Mouse (Mus musculus) gastrocnemius, adult 2 months (tissue): ENCODE measurements around the gene Pcna. TPM values are rescaled to one million over a fixed set of nuclear protein-coding genes. Genes with fewer than 3 reads are reported as not detected.
A peak's percentile ranks its signal among the peaks of the same experiment; 100 is the strongest.

Source experiments
- DNase-seq: peaks from one replicate; pipeline ENCODE4 v3.0.0; 2022
- H3K27ac ChIP-seq: fragments of 200-600 bp; 2 replicates; pipeline ENCODE4 v1.8.1; 2022; ENCODE audit warnings: mild to moderate bottlenecking
- H3K4me3 ChIP-seq: fragments of 200-600 bp; 2 replicates; pipeline ENCODE4 v1.8.1; 2022; ENCODE audit warnings: mild to moderate bottlenecking, moderate library complexity
- CTCF ChIP-seq: fragments of 200-600 bp; IDR thresholded peaks from 2 replicates; pipeline ENCODE4 v1.8.1; 2022; ENCODE audit warnings: antibody characterized with exemption, mild to moderate bottlenecking, moderate library complexity
- intact Hi-C: fragments of 180-260 bp; cut with DNase I; formaldehyde crosslinking; loops from one replicate; pipeline ENCODE4 v1.15.1; 2025
- total RNA-seq, 2 experiments: library from RNA; stranded (reverse); gene quantifications; 2 replicates each; pipeline ENCODE4 v1.2.3; 2021

Gene Pcna
- total RNA-seq, 2 experiments from 2014 or later, result 19.0 to 22.9 TPM

DNA sequence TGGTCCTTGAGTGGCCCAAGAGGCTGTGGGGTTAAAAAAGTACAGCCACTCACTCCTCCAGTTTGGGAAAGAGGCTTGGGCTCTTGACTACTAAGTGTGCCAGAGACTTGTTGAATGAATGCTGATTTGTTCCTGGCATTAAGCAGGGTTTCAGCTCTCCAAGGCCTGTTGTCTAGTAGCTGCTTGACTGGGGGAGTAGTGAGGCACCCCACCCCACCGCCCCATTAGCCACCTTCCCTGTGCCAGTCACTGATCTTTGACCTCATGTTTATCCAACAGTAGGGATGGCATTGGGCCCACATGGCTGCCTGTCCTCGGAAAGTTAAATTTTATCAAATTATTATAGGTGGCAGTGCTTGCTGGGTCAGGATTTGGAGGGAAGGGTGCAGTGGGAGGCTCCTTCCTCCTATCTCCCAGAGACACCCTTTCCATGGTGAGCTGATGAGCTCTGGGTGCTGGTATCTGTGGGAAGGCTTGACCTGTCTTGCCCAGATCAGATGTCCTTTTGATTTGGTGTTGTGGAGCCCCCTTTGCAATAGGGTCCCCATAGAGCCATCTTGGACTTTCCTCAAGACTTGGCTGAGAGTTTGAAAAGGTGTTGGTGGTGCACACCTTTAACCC lies 17.3 kb upstream of the Pcna start:
- intact Hi-C loops, result no loop called here

DNA sequence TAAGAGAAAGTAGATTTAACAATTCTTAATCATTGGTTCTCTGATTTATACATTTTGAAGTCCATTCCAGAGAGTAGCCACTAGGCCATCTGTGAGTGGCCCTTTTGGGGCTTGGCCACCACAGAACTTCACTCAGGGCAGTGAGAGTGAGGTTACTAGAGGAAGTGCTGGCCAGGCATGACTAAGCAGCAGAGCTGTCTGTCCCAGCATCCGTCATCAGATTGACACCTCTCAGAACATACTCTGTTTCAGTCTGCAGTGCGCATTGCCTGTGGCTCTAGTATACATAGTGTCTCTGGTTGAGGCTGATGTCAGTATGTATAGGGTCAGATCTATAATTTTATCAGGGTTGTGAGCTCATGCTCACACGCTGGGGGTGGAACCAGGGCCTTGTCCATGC lies 16.1 kb upstream of the Pcna start:
- Histone ChIP-seq H3K27ac (peak overlapping the region; percentile 28; the same call in 1 of the 2 replicates), H3K4me3 (no peak overlapping the region)
- no peak for TF ChIP-seq CTCF
- DNase-seq, result no peak
- intact Hi-C loops, result no loop called here

More for the DNA sequence above, 17.3 kb upstream of the Pcna start:
- H3K4me3 ChIP-seq, result no peak overlapping the region
- no peak for DNase-seq
- peak overlapping the region; percentile 12; the same call in 1 of the 2 replicates for H3K27ac ChIP-seq
- no peak for TF ChIP-seq CTCF

DNA sequence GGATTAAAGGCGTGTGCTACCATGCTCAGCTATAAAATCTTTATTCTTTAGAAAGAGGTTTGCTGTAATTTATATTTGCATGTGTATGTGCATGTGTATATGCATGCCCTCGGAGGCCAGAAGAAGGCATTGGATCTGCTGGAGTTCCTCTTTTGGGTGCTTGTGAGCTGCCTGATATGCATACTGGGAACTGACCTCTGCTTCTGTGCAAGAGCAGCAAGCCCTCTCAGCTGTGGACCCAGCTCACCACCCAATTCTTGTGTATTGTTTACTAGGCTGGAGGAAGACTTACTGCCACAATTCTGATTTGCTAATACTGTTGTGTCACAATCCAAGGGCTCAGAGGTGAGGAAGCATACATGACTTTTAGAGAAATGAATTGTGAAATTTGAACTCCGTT lies 13.0 kb upstream of the Pcna start:
- no peak overlapping the region for H3K4me3 ChIP-seq
- TF ChIP-seq CTCF, result no peak

DNA sequence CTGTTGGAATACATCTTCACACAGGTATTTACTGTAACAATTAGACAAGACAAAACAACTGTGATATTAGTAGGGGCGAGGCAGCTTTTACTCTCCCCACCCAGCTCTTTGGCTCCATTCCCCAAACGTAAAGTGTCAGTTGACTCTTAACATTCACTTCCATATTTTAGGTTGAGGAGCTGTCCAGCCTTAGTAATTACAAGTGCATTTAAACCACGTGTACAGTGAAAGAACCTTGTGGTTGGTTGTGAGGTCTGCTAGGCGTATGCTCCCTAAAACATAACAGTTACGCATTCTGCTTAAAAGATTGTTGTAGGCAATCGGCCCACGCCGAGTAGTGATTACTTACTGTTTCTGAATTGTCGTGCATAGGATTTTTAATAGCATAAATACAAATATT lies 12.1 kb upstream of the Pcna start:
- H3K27ac ChIP-seq, result peak overlapping the region; percentile 93
- TF ChIP-seq CTCF, result no peak
- no peak for DNase-seq
- no peak overlapping the region; the same call in 1 of the 2 replicates for H3K4me3 ChIP-seq
- intact Hi-C loops, result no loop called here

More for the DNA sequence above, 13.0 kb upstream of the Pcna start:
- 0 out of 2 replicates have a peak overlapping the region, but pooled peaks have one; percentile 5 for H3K27ac ChIP-seq
- intact Hi-C loops, result no loop called here
- no peak for DNase-seq

DNA sequence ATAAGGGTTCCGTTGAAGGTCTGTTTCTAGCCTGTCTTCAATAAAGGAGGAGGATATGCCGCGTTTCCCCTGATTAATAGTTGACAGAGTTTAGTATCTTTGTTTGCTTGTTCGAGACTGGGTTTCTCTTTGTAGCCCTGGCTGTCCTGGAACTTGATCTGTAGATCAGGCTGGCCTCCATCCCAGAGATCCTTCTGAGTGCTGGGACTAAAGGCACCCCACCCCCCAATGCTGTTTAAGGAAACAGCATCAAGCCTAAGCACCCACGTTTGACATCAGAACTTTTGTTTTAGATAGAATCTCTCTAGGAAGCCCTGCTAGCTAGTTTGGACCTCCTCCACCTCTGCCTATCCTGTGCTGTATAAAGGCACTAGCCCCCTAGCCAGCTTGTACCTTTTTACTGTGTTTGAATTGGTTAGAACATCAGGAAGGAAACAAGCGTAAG lies 11.2 kb upstream of the Pcna start:
- DNase-seq, result no peak
- TF ChIP-seq CTCF, result no peak
- intact Hi-C loops, result loop anchor here (5.0 kb wide), 1 partner anchor 223 kb away; no protein-coding TSS in a partner anchor
- Histone ChIP-seq H3K4me3 (peak overlapping the region; percentile 91), H3K27ac (peak overlapping the region; percentile 93)

DNA sequence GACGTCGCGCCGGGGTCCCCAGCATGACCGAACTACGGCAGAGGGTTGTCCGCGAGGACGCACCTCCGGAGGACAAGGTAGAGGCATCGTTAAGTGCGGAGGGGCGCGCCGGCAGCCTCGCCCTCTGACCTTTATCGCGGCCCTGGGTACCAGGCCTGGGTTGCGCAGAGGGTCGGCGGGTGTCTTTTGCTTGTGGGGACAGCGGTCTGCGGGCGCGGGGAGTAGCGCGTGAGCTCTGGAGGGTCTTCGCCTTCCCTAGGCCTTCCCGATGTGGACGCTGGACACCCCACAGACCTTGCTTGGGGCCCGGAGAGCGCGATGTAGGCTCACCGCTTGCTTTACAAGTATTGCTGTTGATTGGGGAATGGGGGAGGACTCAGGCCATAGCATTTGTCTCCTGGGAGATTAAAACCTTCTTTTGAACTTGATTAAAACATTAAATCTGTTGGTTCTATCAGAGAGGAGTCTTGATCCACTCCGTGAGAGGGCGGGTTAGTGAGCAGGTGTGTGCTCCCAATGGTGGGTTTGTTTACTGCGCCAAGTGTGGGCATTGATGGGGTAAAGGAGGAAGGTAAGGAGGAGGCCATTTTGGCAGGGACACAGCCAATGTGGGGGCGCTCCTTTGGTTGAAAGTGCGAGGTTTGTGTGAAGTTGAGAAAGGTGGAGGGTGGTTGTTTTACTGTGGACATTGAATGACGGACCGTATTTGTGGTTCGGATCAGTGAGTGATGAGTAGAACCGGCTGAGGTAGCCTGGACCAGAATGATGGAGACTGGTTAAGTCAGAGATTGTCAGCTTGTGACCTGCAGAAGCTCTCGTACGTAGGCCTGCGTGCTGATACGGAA lies 10.5 kb upstream of the Pcna start:
- intact Hi-C loops, result loop anchor here (2.0 to 5.0 kb wide), 2 partner anchors 43 to 224 kb away; no protein-coding TSS in a partner anchor
- DNase-seq, result peak; percentile 34
- no peak for TF ChIP-seq CTCF
- Histone ChIP-seq H3K27ac (peak overlapping the region; percentile 93), H3K4me3 (peak overlapping the region; percentile 91)

DNA sequence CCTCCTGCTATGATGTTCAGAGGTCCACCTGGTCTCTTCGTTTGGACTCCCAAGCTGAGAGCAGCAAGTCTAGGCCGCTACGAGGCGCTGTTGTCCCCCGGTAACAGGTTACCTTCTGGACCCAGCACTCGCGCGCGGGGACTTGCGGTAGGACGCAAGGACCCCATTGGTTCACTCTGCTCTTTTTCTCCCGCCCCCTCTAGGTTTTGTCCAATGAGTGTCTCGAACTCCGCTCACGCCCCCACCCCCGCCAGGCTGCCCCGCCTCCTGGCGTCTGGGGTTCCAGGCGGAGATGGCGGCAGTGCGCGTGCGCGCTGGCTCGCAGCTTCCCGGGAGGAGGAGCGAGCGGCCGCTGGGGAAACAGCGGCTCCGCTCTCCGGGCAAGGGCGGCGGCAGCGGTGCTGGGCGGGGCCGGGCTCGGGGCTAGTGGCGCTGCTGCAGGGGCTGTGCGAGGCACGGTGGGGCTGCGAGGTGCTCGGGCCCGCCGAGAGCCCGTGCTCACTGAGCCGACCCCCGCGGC lies 9.8 kb upstream of the Pcna start, which contains the start of gene Cds2:
Cds2 (plus strand) TSS at position 270 of the 520 bp plus-strand sequence.
- peak; percentile 89 for TF ChIP-seq CTCF
- H3K27ac ChIP-seq, result peak within 1 kb of the TSS; percentile 93
- intact Hi-C loops, result loop anchor here (2.0 to 5.0 kb wide), 2 partner anchors 44 to 224 kb away; no protein-coding TSS in a partner anchor
- peak within 1 kb of the TSS; percentile 91 for H3K4me3 ChIP-seq
- peak; percentile 99 for DNase-seq

DNA sequence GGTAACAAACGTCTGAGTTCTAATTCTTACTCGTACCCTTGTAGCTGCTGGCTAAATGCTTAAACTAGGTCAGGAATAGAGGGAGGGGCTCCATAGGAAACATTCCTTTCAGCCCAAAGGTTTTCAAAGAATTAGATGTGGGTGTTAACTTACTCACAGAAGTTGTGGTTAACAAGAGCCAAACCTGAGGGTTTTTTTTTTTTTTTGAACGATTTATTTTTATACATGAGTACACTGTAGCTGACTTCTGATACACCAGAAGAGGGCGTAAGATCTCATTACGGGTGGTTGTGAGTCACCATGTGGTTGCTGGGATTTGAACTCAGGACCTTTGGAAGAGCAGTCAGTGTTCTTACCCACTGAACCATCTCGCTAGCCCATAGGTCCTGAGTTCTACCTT lies 9.1 kb upstream of the Pcna start:
- no peak for TF ChIP-seq CTCF
- no peak for DNase-seq
- Histone ChIP-seq H3K27ac (no peak overlapping the region; the same call in 1 of the 2 replicates), H3K4me3 (no peak overlapping the region)
- intact Hi-C loops, result loop anchor here (2.0 to 5.0 kb wide), 2 partner anchors 45 to 225 kb away; no protein-coding TSS in a partner anchor

DNA sequence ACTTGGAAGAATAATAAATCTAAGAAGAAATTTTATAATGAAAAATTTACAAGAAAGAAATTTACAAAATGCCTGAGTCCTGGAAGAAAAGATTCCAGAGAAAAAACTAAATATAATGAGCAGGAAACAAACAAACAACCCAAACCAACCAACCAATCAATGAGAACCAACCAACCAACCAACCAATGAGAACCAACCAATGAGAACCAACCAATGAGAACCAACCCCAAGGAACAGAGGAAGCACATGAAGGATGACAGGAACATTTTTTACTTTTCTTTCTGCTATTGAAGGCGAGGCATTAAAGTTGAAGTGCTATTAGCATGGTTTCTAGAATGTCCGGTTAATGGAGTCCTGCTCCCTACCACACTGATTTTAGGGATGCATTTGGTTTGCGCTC lies 7.5 kb upstream of the Pcna start:
- no peak for DNase-seq
- Histone ChIP-seq H3K27ac (no peak overlapping the region), H3K4me3 (no peak overlapping the region)
- intact Hi-C loops, result loop anchor here (5.0 kb wide), 1 partner anchor 227 kb away; no protein-coding TSS in a partner anchor
- no peak for TF ChIP-seq CTCF

DNA sequence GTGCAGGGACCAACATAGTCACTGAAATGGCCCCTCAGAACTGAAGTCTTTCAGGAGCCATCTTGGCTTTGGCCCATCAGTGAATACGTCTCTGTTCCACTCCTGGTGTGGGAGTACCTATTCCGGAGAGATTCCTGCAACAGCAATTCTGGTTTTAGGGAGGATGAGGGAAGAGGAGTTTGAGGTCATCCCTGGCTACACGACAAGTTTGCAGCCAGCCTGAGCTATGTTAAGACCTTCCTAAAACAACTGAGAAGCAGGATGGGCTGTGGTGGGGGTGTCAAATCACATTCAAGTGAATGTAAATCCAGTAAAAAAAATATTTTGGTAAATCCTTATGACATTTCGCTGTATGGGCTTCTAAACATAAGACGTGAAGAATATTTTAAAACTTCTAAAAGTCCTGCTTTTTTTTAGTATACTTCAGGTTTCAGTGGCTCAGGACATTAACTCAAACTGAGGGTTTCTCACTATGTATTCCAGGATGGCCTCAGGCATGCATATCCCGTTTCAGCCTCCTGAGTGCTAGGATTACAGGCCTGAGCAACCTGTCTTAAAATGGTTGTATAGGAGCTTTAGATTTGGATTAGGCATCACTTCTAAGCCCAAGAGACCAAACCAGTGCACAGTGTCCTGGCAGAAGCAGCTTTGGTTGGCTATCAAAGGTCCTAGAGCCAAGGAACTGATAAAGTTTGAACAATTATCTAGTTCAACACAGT lies 4.4 kb upstream of the Pcna start:
- H3K27ac ChIP-seq, result no peak overlapping the region
- DNase-seq, result no peak
- TF ChIP-seq CTCF, result no peak
- no peak overlapping the region for H3K4me3 ChIP-seq
- intact Hi-C loops, result no loop called here

DNA sequence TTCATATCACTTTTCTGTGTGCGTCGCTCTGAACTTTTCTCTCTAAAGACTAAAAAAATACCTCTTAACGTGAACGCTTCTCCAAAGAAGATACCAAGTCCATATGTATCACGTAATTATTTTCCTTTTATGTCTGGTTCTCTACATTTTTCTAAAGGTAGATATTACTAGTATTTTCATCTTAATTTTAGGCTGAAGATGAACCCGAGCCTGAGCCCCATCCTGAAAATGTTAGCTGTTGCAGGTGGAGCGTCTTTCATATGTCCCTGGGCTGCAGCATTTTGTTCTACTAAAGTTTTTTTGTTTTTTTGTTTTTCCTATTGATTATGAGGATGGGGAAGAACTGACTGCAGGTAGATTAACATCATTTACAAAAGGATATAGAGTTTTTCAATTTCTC lies 489 bp upstream of the Pcna start:
- intact Hi-C loops, result no loop called here
- H3K27ac ChIP-seq, result peak overlapping the region; percentile 97
- no peak for TF ChIP-seq CTCF
- no peak for DNase-seq
- peak overlapping the region; percentile 84 for H3K4me3 ChIP-seq

DNA sequence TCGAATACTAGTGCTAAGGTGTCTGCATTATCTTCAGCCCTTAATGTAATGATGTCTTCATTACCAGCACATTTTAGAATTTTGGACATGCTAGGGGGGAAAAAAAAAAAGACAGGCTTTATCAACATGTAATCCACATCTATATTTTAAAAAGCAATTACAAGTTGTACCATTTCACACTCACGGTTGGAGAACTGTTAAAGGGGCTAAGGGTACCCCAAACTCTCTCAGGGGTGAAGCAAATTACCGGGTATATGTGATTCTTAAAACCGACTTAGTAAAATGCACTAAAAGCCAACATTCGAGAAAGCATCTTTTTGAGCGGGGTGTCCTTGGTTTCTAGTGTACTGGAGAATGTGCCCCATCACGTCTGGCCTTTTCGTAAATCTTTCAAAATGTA lies 1.2 kb downstream of the Pcna start:
- intact Hi-C loops, result no loop called here
- peak overlapping the region; percentile 84 for H3K4me3 ChIP-seq

More for the DNA sequence above, 1.2 kb downstream of the Pcna start:
- TF ChIP-seq CTCF, result no peak
- no peak for DNase-seq
- H3K27ac ChIP-seq, result peak overlapping the region; percentile 97; the same call in 1 of the 2 replicates
